12 mouse cellular contexts compared by ENCODE assay signal in the genomic region with DNA sequence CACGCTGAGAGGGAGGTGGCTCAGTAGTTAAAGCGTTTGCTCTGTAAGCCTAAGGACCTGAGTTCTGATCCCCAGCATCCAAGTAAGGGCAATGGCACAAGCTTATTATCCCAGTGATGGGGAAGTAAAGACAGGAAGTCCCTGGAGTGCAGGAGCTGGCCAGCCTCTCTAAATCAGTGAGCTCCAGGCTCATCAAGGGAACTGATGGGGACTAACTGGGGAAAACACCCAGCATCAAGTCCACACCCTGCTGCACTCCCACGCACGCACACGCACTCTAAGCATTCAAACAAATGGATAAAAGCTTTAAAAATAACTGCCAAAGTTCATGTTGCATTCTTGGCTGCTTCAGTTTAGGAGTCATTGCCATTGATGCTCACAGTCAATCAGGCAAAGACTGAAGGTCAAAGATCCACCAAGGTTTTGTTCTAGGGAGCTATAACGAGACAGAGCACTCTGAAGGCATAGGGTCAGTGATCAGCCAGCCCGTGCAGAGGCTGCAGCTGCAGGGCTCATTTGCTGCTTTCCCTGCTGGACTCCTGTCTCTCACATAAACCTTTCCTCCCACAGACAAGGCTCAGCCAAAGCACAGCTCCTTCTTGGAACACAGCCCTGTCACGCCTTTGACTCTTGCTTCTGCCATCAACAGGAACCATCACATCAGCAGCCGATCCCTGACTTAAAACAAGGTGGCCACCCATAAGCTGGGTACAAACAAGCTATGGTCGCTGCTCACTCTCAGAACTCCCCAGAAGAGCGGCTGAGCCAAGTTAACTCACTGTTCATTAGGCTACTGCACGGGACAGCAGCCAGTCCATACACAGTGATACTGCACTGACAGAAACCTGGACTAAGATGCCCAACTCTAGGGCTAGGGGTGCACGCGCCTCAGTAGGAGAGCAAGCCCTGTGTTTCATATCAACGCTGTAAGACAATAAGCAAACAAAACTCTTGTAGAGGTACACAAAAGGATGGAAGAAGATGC.
DNase-seq lines count a peak whose midpoint lies in the region; ATAC-seq and TF ChIP-seq lines count a peak whose summit lies in the region.
"Had no signal": no experiment of that assay in that cellular context is flagged by ENCODE, and none has a peak within 500 bp of the region (broad histone marks: within the 10 kb centered on the region; RNA-seq: fewer than 3 reads in every experiment).

No protein-coding gene starts in this region.

- peak; percentile 8 for DNase-seq in adrenal gland, adult 2 months
- DNase-seq in adrenal gland, postnatal 4 days (ENCODE audit: low spot score in 2 of 2) = no peak
- peak; percentile 67 for DNase-seq in lung, embryonic 14.5 days
- DNase-seq in lung, adult 2 months = no peak
- no peak for DNase-seq in spleen, postnatal 14 days (ENCODE audit: low spot score in 2 of 2)
- DNase-seq: cerebellum, adult 18-20 months had no signal

- WGBS in lung, embryonic 14.5 days = 67% methylated on average over 15 of the region's 15 CpGs
- 64% methylated on average over 15 of the region's 15 CpGs for WGBS in lung, adult 2 months
- WGBS in kidney, embryonic 15.5 days = 43% methylated on average over 15 of the region's 15 CpGs
- 72% methylated on average over 15 of the region's 15 CpGs for WGBS in stomach, embryonic 15.5 days

- no peak overlapping the region for H3K9ac ChIP-seq in lung, embryonic 14.5 days
- no peak overlapping the region for H3K9ac ChIP-seq in kidney, embryonic 15.5 days
- H3K9ac ChIP-seq in stomach, embryonic 15.5 days = no peak overlapping the region
- H3K9ac ChIP-seq: forebrain, embryonic 13.5 days; hindbrain, embryonic 15.5 days had no signal

- no peak overlapping the region for H3K27ac ChIP-seq in lung, embryonic 14.5 days (ENCODE audit: low read depth)
- H3K27ac ChIP-seq in kidney, embryonic 15.5 days = peak overlapping the region; percentile 65
- no peak overlapping the region for H3K27ac ChIP-seq in stomach, embryonic 15.5 days
- H3K27ac ChIP-seq: forebrain, embryonic 13.5 days; hindbrain, embryonic 15.5 days had no signal

- no peak overlapping the region for H3K4me2 ChIP-seq in lung, embryonic 14.5 days
- H3K4me2 ChIP-seq in kidney, embryonic 15.5 days = peak overlapping the region; percentile 14; the same call in 1 of the 2 replicates
- H3K4me2 ChIP-seq in stomach, embryonic 15.5 days = no peak overlapping the region
- H3K4me2 ChIP-seq: forebrain, embryonic 13.5 days; hindbrain, embryonic 15.5 days had no signal

- H3K9me3 ChIP-seq in lung, embryonic 14.5 days (ENCODE audit: low read depth, low read length) = no peaks in the 10 kb centered on the region
- H3K9me3 ChIP-seq in kidney, embryonic 15.5 days (replicated peaks) = no peaks in the 10 kb centered on the region
- H3K9me3 ChIP-seq in stomach, embryonic 15.5 days = no peaks in the 10 kb centered on the region
- H3K9me3 ChIP-seq: forebrain, embryonic 13.5 days; hindbrain, embryonic 15.5 days had no signal

- H3K4me3 ChIP-seq in lung, embryonic 14.5 days (ENCODE audit: low read depth, low read length) = no peak overlapping the region
- no peak overlapping the region for H3K4me3 ChIP-seq in lung, adult 2 months (replicated peaks; ENCODE audit: extremely low read depth, low read depth, low read length)
- no peak overlapping the region for H3K4me3 ChIP-seq in kidney, embryonic 15.5 days (replicated peaks)
- no peak overlapping the region for H3K4me3 ChIP-seq in stomach, embryonic 15.5 days (replicated peaks)
- H3K4me3 ChIP-seq: forebrain, embryonic 13.5 days; hindbrain, embryonic 15.5 days had no signal

- H3K4me1 ChIP-seq in lung, embryonic 14.5 days (ENCODE audit: insufficient read depth) = peaks cover 5% of the 10 kb centered on the region; the same call in 1 of the 2 replicates
- H3K4me1 ChIP-seq in lung, adult 2 months (ENCODE audit: control insufficient read depth, insufficient read depth, low read length) = no peaks in the 10 kb centered on the region
- peaks cover 31% of the 10 kb centered on the region for H3K4me1 ChIP-seq in kidney, embryonic 15.5 days
- 0 out of 2 replicates have a peak, but pooled peaks cover 3% of the 10 kb centered on the region for H3K4me1 ChIP-seq in stomach, embryonic 15.5 days
- H3K4me1 ChIP-seq: hindbrain, embryonic 15.5 days had no signal

- no peaks in the 10 kb centered on the region for H3K27me3 ChIP-seq in lung, embryonic 14.5 days (ENCODE audit: insufficient read depth, low read length)
- H3K27me3 ChIP-seq in kidney, embryonic 15.5 days = no peaks in the 10 kb centered on the region
- no peaks in the 10 kb centered on the region for H3K27me3 ChIP-seq in stomach, embryonic 15.5 days (replicated peaks)
- H3K27me3 ChIP-seq: forebrain, embryonic 13.5 days; hindbrain, embryonic 15.5 days; Patski had no signal

- H3K36me3 ChIP-seq in lung, embryonic 14.5 days (ENCODE audit: insufficient read depth) = peaks cover 7% of the 10 kb centered on the region; the same call in 1 of the 2 replicates
- peaks cover 14% of the 10 kb centered on the region for H3K36me3 ChIP-seq in kidney, embryonic 15.5 days
- H3K36me3 ChIP-seq in stomach, embryonic 15.5 days = no peaks in the 10 kb centered on the region
- H3K36me3 ChIP-seq: hindbrain, embryonic 15.5 days had no signal

- peak; percentile 78 for ATAC-seq in lung, embryonic 14.5 days (ENCODE audit: insufficient read depth)
- ATAC-seq in kidney, embryonic 15.5 days (replicated peaks; ENCODE audit: low FRiP score) = peak; percentile 87
- ATAC-seq in stomach, embryonic 15.5 days (ENCODE audit: insufficient read depth, low FRiP score, low read depth) = peak; percentile 27; the same call in 1 of the 2 replicates
- no peak for ATAC-seq in megakaryocyte, adult 5-6 weeks (ENCODE audit: poor library complexity, severe bottlenecking)
- ATAC-seq: forebrain, embryonic 13.5 days; Patski had no signal

- TF ChIP-seq POLR2A in lung, adult 2 months (IDR thresholded peaks at IDR 0.05; ENCODE audit: borderline replicate concordance, extremely low read depth, low read depth, low read length) = no peak

- TF ChIP-seq CTCF in lung, embryonic 14.5 days (IDR thresholded peaks at IDR 0.05; ENCODE audit: low read depth) = no peak
- no peak for TF ChIP-seq CTCF in lung, adult 2 months (IDR thresholded peaks at IDR 0.05; ENCODE audit: insufficient read depth, low read length)

Comparison
In these comparisons a context has a peak if more than half of its experiments do, and no peak if none do; other contexts are left out.
1. DNase-seq: peak in adrenal gland, adult 2 months (single experiment) and lung, embryonic 14.5 days (single experiment); none in adrenal gland, postnatal 4 days (0 of 2), lung, adult 2 months (single experiment) and spleen, postnatal 14 days (0 of 2).